10 mouse cellular contexts compared by ENCODE assay signal in genomic region chr12:44044388-44045105, GRCm38 (mm10).
DNase-seq lines count a peak whose midpoint lies in the region; ATAC-seq and TF ChIP-seq lines count a peak whose summit lies in the region.
"Had no signal": no experiment of that assay in that cellular context is flagged by ENCODE, and none has a peak within 500 bp of the region (broad histone marks: within the 10 kb centered on the region; RNA-seq: fewer than 3 reads in every experiment).

No protein-coding gene starts in this region.

- ATAC-seq in heart, embryonic 12.5 days (ENCODE audit: insufficient number of reproducible peaks, low FRiP score): no peak
- ATAC-seq in midbrain, embryonic 13.5 days: peak; percentile 65
- ATAC-seq in midbrain, embryonic 11.5 days (ENCODE audit: low FRiP score): no peak
- ATAC-seq in forebrain, postnatal 0 days: peak; percentile 70
- peak; percentile 90 for ATAC-seq in midbrain, embryonic 16.5 days

- H3K9me3 ChIP-seq in heart, embryonic 12.5 days (replicated peaks): no peaks in the 10 kb centered on the region
- H3K9me3 ChIP-seq in midbrain, embryonic 13.5 days: no peaks in the 10 kb centered on the region
- H3K9me3 ChIP-seq in midbrain, embryonic 11.5 days (ENCODE audit: control insufficient read depth, low read length): no peaks in the 10 kb centered on the region
- H3K9me3 ChIP-seq in forebrain, postnatal 0 days (ENCODE audit: low read length): no peaks in the 10 kb centered on the region
- H3K9me3 ChIP-seq in midbrain, embryonic 16.5 days (replicated peaks; ENCODE audit: control insufficient read depth, low read length, poor library complexity, severe bottlenecking): no peaks in the 10 kb centered on the region
- H3K9me3 ChIP-seq: limb, embryonic 12.5 days; lung, embryonic 15.5 days had no signal

- peak overlapping the region; percentile 79 for H3K27ac ChIP-seq in heart, embryonic 12.5 days (ENCODE audit: poor library complexity, severe bottlenecking)
- no peak overlapping the region for H3K27ac ChIP-seq in midbrain, embryonic 13.5 days
- H3K27ac ChIP-seq in midbrain, embryonic 11.5 days (ENCODE audit: low read depth, low read length): no peak overlapping the region
- H3K27ac ChIP-seq in forebrain, postnatal 0 days (ENCODE audit: low read depth, low read length): 0 out of 2 replicates have a peak overlapping the region, but pooled peaks have one; percentile 21
- peak overlapping the region; percentile 42; the same call in 1 of the 2 replicates for H3K27ac ChIP-seq in midbrain, embryonic 16.5 days (ENCODE audit: low read length)
- H3K27ac ChIP-seq: limb, embryonic 12.5 days; lung, embryonic 15.5 days had no signal

- no peak for TF ChIP-seq CTCF in forebrain, postnatal 0 days (IDR thresholded peaks at IDR 0.05; ENCODE audit: low read depth)

- no peak for DNase-seq in heart, adult 8-10 months (ENCODE audit: low spot score)
- no peak for DNase-seq in midbrain, embryonic 11.5 days (ENCODE audit: low spot score, missing footprints)
- DNase-seq in forebrain, postnatal 0 days: peak; percentile 72
- DNase-seq in testis, postnatal 10 days (ENCODE audit: low spot score): no peak
- DNase-seq: kidney, postnatal 10 days had no signal

- no peaks in the 10 kb centered on the region for H3K27me3 ChIP-seq in heart, embryonic 12.5 days (replicated peaks)
- no peaks in the 10 kb centered on the region for H3K27me3 ChIP-seq in midbrain, embryonic 13.5 days
- no peaks in the 10 kb centered on the region for H3K27me3 ChIP-seq in midbrain, embryonic 11.5 days (ENCODE audit: control insufficient read depth, insufficient read depth, low read length)
- H3K27me3 ChIP-seq in forebrain, postnatal 0 days (ENCODE audit: insufficient read depth, low read length): no peaks in the 10 kb centered on the region
- H3K27me3 ChIP-seq in midbrain, embryonic 16.5 days (ENCODE audit: control insufficient read depth, insufficient read depth, low read depth, low read length): no peaks in the 10 kb centered on the region
- H3K27me3 ChIP-seq: limb, embryonic 12.5 days; lung, embryonic 15.5 days had no signal

- no peak overlapping the region for H3K9ac ChIP-seq in heart, embryonic 12.5 days
- H3K9ac ChIP-seq in midbrain, embryonic 13.5 days (replicated peaks): no peak overlapping the region
- H3K9ac ChIP-seq in midbrain, embryonic 11.5 days (ENCODE audit: low read length): no peak overlapping the region
- peak overlapping the region; percentile 25; the same call in 1 of the 2 replicates for H3K9ac ChIP-seq in forebrain, postnatal 0 days
- H3K9ac ChIP-seq in midbrain, embryonic 16.5 days (ENCODE audit: low read depth, low read length): no peak overlapping the region
- H3K9ac ChIP-seq: limb, embryonic 12.5 days; lung, embryonic 15.5 days had no signal

- no peak overlapping the region for H3K4me3 ChIP-seq in heart, embryonic 12.5 days
- H3K4me3 ChIP-seq in midbrain, embryonic 13.5 days (replicated peaks): no peak overlapping the region
- H3K4me3 ChIP-seq in midbrain, embryonic 11.5 days (ENCODE audit: low read depth, low read length): no peak overlapping the region
- peak overlapping the region; percentile 7; the same call in 1 of the 2 replicates for H3K4me3 ChIP-seq in forebrain, postnatal 0 days (ENCODE audit: low read depth, low read length)
- H3K4me3 ChIP-seq in midbrain, embryonic 16.5 days (ENCODE audit: low read depth, low read length): no peak overlapping the region
- H3K4me3 ChIP-seq: limb, embryonic 12.5 days; lung, embryonic 15.5 days had no signal

- no peaks in the 10 kb centered on the region for H3K36me3 ChIP-seq in heart, embryonic 12.5 days
- H3K36me3 ChIP-seq in midbrain, embryonic 13.5 days: no peaks in the 10 kb centered on the region
- no peaks in the 10 kb centered on the region for H3K36me3 ChIP-seq in midbrain, embryonic 11.5 days (ENCODE audit: control insufficient read depth, insufficient read depth, low read length)
- no peaks in the 10 kb centered on the region for H3K36me3 ChIP-seq in forebrain, postnatal 0 days (ENCODE audit: insufficient read depth)
- no peaks in the 10 kb centered on the region for H3K36me3 ChIP-seq in midbrain, embryonic 16.5 days (ENCODE audit: control insufficient read depth, insufficient read depth, low read length)
- H3K36me3 ChIP-seq: limb, embryonic 12.5 days; lung, embryonic 15.5 days had no signal

- peaks cover 12% of the 10 kb centered on the region for H3K4me1 ChIP-seq in heart, embryonic 12.5 days (replicated peaks)
- no peaks in the 10 kb centered on the region for H3K4me1 ChIP-seq in midbrain, embryonic 13.5 days (replicated peaks)
- H3K4me1 ChIP-seq in midbrain, embryonic 11.5 days (ENCODE audit: control insufficient read depth, insufficient read depth, low read length): no peaks in the 10 kb centered on the region
- no peaks in the 10 kb centered on the region for H3K4me1 ChIP-seq in forebrain, postnatal 0 days (ENCODE audit: insufficient read depth)
- H3K4me1 ChIP-seq in midbrain, embryonic 16.5 days (ENCODE audit: control insufficient read depth, insufficient read depth, low read length): peaks cover 6% of the 10 kb centered on the region; the same call in 1 of the 2 replicates
- H3K4me1 ChIP-seq: limb, embryonic 12.5 days; lung, embryonic 15.5 days had no signal

- 52% methylated on average over 14 of the region's 14 CpGs for WGBS in heart, embryonic 12.5 days
- 62% methylated on average over 14 of the region's 14 CpGs for WGBS in midbrain, embryonic 13.5 days
- WGBS in midbrain, embryonic 11.5 days: 76% methylated on average over 14 of the region's 14 CpGs
- WGBS in forebrain, postnatal 0 days: 28% methylated on average over 14 of the region's 14 CpGs
- WGBS in midbrain, embryonic 16.5 days: 45% methylated on average over 14 of the region's 14 CpGs

- H3K4me2 ChIP-seq in heart, embryonic 12.5 days: peak overlapping the region; percentile 56
- H3K4me2 ChIP-seq in midbrain, embryonic 13.5 days (replicated peaks): no peak overlapping the region
- H3K4me2 ChIP-seq in midbrain, embryonic 11.5 days: no peak overlapping the region
- H3K4me2 ChIP-seq in forebrain, postnatal 0 days (ENCODE audit: low read depth): peak overlapping the region; percentile 34
- peak overlapping the region; percentile 5; the same call in 1 of the 2 replicates for H3K4me2 ChIP-seq in midbrain, embryonic 16.5 days (ENCODE audit: low read length)
- H3K4me2 ChIP-seq: limb, embryonic 12.5 days; lung, embryonic 15.5 days had no signal

Comparison
In these comparisons a context has a peak if more than half of its experiments do, and no peak if none do; other contexts are left out.
1. ATAC-seq: peak in midbrain, embryonic 13.5 days (single experiment), forebrain, postnatal 0 days (single experiment) and midbrain, embryonic 16.5 days (single experiment); none in heart, embryonic 12.5 days (single experiment) and midbrain, embryonic 11.5 days (single experiment).
2. H3K27ac ChIP-seq: peak in heart, embryonic 12.5 days (single experiment), forebrain, postnatal 0 days (single experiment) and midbrain, embryonic 16.5 days (single experiment); none in midbrain, embryonic 13.5 days (single experiment) and midbrain, embryonic 11.5 days (single experiment).
3. H3K4me2 ChIP-seq: peak in heart, embryonic 12.5 days (single experiment), forebrain, postnatal 0 days (single experiment) and midbrain, embryonic 16.5 days (single experiment); none in midbrain, embryonic 13.5 days (single experiment) and midbrain, embryonic 11.5 days (single experiment).